Mouse (Mus musculus) stomach, embryonic 16.5 days (tissue): ENCODE results near the gene Etl4. TPM values are rescaled to one million over a fixed set of nuclear protein-coding genes. Genes with fewer than 3 reads are reported as not detected.
A peak's percentile ranks its signal among the peaks of the same experiment; 100 is the strongest.

Source experiments
- ATAC-seq: fragments of 200-750 bp; cut with Nextera tagmentation; 2 replicates; pipeline ENCODE4 v1.8.0; 2017; ENCODE audit warnings: moderate number of reproducible peaks, moderate TSS enrichment; ENCODE audit not compliant: insufficient read depth, low FRiP score
- H3K27ac ChIP-seq: fragments of 300-500 bp; sonication (generic); 2 replicates; pipeline ENCODE4 v1.5.1; 2014; ENCODE audit warnings: low read length
- H3K27me3 ChIP-seq: fragments of 300-500 bp; sonication (generic); 2 replicates; pipeline ENCODE4 v1.6.1; 2014; ENCODE audit warnings: low read length, control low read depth, mixed read lengths; ENCODE audit not compliant: control insufficient read depth, insufficient read depth
- H3K36me3 ChIP-seq: fragments of 300-500 bp; sonication (generic); 2 replicates; pipeline ENCODE4 v1.6.1; 2014; ENCODE audit warnings: low read length; ENCODE audit not compliant: control insufficient read depth, insufficient read depth
- H3K4me1 ChIP-seq: fragments of 300-500 bp; sonication (generic); 2 replicates; pipeline ENCODE4 v1.6.1; 2014; ENCODE audit warnings: low read length, control low read depth, mixed read lengths; ENCODE audit not compliant: control insufficient read depth, insufficient read depth
- H3K4me2 ChIP-seq: fragments of 300-500 bp; sonication (generic); 2 replicates; pipeline ENCODE4 v1.6.1; 2014; ENCODE audit warnings: low read depth, low read length, mixed read lengths
- H3K4me3 ChIP-seq: fragments of 300-500 bp; sonication (generic); replicated peaks from 2 replicates; pipeline ENCODE4 v1.5.1; 2014; ENCODE audit warnings: mild to moderate bottlenecking, low read length
- H3K9ac ChIP-seq: fragments of 300-500 bp; sonication (generic); 2 replicates; pipeline ENCODE4 v1.6.1; 2014; ENCODE audit warnings: low read length
- H3K9me3 ChIP-seq: fragments of 300-500 bp; sonication (generic); replicated peaks from 2 replicates; pipeline ENCODE4 v1.6.1; 2016; ENCODE audit warnings: low read length, control low read depth; ENCODE audit not compliant: control insufficient read depth
- WGBS: fragments of 180-500 bp; shearing (Covaris S2); extraction: QIAGEN DNeasy Blood & Tissue Kit; methylation state at CpG from one replicate; pipeline ENCODE4 v1.1.7; 2014; 5-methylcytosine and 5-hydroxymethylcytosine counted together
- polyA plus RNA-seq: library from polyadenylated mRNA; unstranded; fragments of >200 nt; fragmentation: Nextera tagmentation; extraction: Ambion mirVana; gene quantifications from 2 replicates; pipeline ENCODE4 v1.2.1, GENCODE M21; 2015

Gene Etl4
- polyA plus RNA-seq, 1 experiment from 2014 or later: 37.3 TPM

DNA sequence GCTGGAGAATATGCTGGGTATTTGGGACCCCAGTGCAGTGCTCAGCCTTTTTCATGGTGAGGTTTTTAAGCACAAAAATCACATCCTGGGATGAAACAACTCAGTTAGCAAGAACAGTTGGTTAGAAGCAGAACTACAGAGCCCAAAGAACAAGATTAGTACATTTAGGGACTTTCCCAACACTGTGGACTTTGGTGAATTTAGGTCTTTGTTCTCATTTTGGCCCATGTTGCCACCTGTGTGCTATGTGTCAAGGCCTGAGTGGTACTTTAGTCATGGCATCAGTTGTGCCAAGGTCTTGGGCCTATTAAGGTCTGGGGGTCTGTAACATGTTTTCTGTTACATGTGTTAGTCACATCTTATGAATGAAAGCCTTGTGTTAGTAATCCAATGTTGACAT lies 679.1 kb downstream of the Etl4 start:
- Histone ChIP-seq H3K4me3 (no peak overlapping the region), H3K36me3 (no peaks in the 10 kb centered on the region), H3K4me1 (peaks cover 2% of the 10 kb centered on the region), H3K27ac (no peak overlapping the region), H3K9ac (no peak overlapping the region), H3K4me2 (no peak overlapping the region), H3K27me3 (no peaks in the 10 kb centered on the region), H3K9me3 (no peaks in the 10 kb centered on the region)
- ATAC-seq: no peak

DNA sequence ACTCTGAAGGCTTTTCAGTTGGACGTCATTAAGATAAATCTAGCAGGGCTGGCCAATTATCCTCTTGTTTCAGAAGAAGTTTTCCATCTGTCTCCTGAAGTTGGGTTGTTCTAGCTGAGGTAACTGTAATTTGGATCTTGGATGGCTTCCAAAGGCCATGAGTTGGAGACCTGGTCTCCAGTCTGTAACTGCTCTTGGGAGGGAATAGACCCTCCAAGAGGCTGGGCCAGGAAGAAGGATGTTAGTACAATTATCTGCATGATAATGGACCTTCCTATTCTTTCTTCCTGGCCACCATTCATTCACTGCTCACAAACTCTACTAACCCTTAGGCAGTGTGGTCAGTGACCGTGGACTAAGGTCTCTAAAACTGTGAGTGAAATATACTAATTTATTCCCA lies 684.5 kb downstream of the Etl4 start:
- ATAC-seq: no peak
- Histone ChIP-seq H3K4me2 (no peak overlapping the region), H3K27ac (no peak overlapping the region), H3K36me3 (no peaks in the 10 kb centered on the region), H3K4me1 (peaks cover 14% of the 10 kb centered on the region), H3K4me3 (no peak overlapping the region), H3K9ac (no peak overlapping the region), H3K9me3 (no peaks in the 10 kb centered on the region), H3K27me3 (no peaks in the 10 kb centered on the region)
- 51% methylated on average over 2 of the region's 2 CpGs for WGBS

DNA sequence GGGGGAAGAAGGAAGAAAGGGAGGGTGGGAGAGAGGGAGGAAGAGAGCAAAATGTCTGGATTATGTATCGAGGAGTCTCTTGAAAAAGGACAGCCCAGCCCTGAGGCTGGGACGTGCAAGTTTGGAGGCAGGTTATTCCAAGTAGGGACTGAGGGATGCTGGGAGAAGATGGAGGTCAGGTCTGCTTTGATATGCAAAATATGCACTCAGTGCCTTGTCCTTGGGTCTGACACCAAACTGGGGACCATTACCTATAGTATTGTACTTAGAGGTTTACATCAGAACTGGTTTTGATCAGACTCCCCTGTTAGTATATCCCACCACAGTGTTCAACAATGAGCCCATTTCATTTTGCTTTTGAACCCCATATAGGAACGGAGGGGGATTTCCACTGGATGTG lies 685.4 kb downstream of the Etl4 start:
- H3K27me3 ChIP-seq: no peaks in the 10 kb centered on the region
- no peaks in the 10 kb centered on the region for H3K9me3 ChIP-seq
- H3K9ac ChIP-seq: no peak overlapping the region
- 73% methylated on average over 3 of the region's 3 CpGs for WGBS
- no peak overlapping the region for H3K4me3 ChIP-seq
- no peak overlapping the region for H3K27ac ChIP-seq
- H3K4me1 ChIP-seq: peaks cover 14% of the 10 kb centered on the region
- no peak overlapping the region for H3K4me2 ChIP-seq
- no peak for ATAC-seq
- H3K36me3 ChIP-seq: no peaks in the 10 kb centered on the region

DNA sequence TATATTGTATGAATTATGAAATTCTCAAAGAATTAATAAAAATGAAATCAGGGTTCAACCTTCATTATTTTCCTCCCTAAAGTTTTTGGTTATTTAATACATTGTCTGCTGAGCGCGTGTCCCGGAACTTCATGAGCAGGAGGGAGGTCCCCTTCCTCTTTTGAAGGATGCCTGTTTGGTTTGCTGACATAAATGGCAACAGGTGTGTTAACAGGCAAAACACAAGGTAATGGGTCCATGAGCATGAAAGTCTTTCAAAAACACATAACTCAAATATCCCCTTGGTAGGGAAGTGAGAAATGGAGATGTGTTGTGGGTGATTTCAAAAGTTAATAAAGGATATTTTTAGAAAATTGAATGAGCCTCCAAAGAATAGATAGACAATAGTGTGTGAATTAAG lies 687.0 kb downstream of the Etl4 start:
- Histone ChIP-seq H3K27me3 (no peaks in the 10 kb centered on the region), H3K4me2 (no peak overlapping the region), H3K27ac (peak overlapping the region; percentile 53), H3K36me3 (no peaks in the 10 kb centered on the region), H3K9me3 (no peaks in the 10 kb centered on the region), H3K9ac (no peak overlapping the region), H3K4me3 (no peak overlapping the region), H3K4me1 (peaks cover 17% of the 10 kb centered on the region)
- no peak for ATAC-seq
- WGBS: 89% methylated on average over 3 of the region's 3 CpGs

DNA sequence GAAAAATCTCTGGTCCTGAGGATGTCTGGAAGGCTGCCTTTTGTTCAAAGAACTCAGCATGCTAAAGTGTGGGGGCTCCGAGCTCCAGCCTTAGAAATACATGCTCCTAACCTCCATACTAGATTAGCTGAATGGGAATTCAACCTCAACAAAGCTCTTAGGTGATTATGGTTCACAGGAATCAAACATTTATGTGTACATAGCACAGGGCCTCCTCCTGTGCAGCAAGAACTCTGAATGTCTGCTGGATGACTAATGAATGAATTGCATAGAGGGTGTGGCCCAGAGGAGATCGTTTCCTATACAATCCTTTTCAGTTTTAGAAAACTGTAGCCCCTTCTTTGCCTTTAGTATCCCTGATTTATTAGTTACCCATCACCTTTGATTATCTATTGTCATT lies 687.6 kb downstream of the Etl4 start:
- Histone ChIP-seq H3K27me3 (no peaks in the 10 kb centered on the region), H3K36me3 (no peaks in the 10 kb centered on the region), H3K4me1 (peaks cover 17% of the 10 kb centered on the region), H3K4me3 (no peak overlapping the region), H3K9ac (no peak overlapping the region), H3K4me2 (no peak overlapping the region), H3K9me3 (no peaks in the 10 kb centered on the region), H3K27ac (peak overlapping the region; percentile 53; the same call in 1 of the 2 replicates)
- WGBS: 35% methylated on average over 2 of the region's 2 CpGs
- peak; percentile 81 for ATAC-seq

DNA sequence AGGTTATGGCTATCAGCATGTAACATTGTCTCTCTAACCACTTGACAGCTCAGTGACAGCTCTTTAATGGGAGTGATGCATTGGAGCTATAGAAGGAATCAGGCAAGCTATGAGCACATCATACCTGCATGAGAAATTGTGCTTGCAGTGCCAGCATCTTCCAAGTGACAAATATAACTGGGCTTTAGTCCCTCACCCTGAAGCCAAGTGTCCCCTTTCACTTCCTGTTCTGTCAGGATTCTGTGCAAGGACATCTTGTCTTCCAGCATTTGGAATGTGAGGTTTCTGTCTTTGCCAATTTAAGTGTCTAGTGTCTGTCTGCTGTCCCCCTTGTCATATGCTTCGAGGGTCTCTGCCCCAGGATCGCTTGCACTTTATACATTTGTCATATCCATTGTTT lies 693.1 kb downstream of the Etl4 start:
- no peak overlapping the region for H3K4me3 ChIP-seq
- WGBS: 78% methylated on average over 2 of the region's 2 CpGs
- H3K4me1 ChIP-seq: peaks cover 6% of the 10 kb centered on the region; the same call in 1 of the 2 replicates
- H3K27me3 ChIP-seq: no peaks in the 10 kb centered on the region
- no peak overlapping the region for H3K9ac ChIP-seq
- no peak overlapping the region for H3K4me2 ChIP-seq
- no peak for ATAC-seq
- H3K27ac ChIP-seq: no peak overlapping the region
- H3K9me3 ChIP-seq: no peaks in the 10 kb centered on the region
- no peaks in the 10 kb centered on the region for H3K36me3 ChIP-seq

DNA sequence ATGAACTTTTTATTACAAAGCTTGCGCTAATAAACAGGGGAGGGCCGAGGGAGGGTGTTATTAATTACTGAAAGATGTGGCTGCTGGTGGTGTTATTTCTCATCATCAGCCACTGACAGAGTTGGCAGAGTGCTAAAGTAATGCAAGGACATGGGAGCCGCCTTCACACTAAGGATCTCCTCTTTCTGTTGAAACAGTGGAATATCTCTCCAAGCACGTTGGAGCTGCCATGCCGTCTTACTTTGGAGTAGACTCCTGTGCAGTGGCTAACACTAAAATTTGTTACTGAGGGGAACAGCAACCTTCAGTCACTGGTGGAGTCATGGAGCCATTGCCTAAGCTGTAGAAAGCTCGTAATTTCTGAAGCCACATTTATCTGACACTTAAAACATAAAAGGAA lies 694.0 kb downstream of the Etl4 start:
- Histone ChIP-seq H3K4me1 (peaks cover 3% of the 10 kb centered on the region; the same call in 1 of the 2 replicates), H3K36me3 (no peaks in the 10 kb centered on the region), H3K4me3 (no peak overlapping the region), H3K4me2 (no peak overlapping the region), H3K9me3 (no peaks in the 10 kb centered on the region), H3K27me3 (no peaks in the 10 kb centered on the region), H3K9ac (no peak overlapping the region), H3K27ac (no peak overlapping the region)
- ATAC-seq: no peak
- 75% methylated on average over 6 of the region's 6 CpGs for WGBS

DNA sequence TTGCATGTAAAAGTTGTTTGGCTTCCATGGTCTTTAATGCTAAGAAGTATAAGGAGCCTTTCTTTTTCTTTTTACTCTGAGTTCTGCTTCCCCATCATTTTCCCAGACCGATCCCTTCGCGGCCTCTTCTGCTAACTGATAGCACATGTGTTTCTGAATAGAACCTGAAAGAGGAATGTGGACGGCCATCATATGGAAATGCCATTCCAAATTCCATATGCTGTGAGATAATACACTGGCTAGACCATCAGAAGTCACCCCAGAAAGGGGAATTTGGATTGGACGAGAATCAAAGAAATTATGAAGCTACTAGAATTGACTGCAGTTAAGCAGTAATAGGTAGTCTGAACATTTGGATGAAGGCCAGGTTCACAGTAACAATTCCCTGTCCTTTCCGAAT lies 694.4 kb downstream of the Etl4 start:
- Histone ChIP-seq H3K4me2 (no peak overlapping the region), H3K36me3 (no peaks in the 10 kb centered on the region), H3K4me3 (no peak overlapping the region), H3K4me1 (peaks cover 3% of the 10 kb centered on the region; the same call in 1 of the 2 replicates), H3K9me3 (no peaks in the 10 kb centered on the region), H3K27ac (no peak overlapping the region), H3K27me3 (no peaks in the 10 kb centered on the region), H3K9ac (no peak overlapping the region)
- WGBS: 77% methylated on average over 6 of the region's 6 CpGs
- no peak for ATAC-seq

DNA sequence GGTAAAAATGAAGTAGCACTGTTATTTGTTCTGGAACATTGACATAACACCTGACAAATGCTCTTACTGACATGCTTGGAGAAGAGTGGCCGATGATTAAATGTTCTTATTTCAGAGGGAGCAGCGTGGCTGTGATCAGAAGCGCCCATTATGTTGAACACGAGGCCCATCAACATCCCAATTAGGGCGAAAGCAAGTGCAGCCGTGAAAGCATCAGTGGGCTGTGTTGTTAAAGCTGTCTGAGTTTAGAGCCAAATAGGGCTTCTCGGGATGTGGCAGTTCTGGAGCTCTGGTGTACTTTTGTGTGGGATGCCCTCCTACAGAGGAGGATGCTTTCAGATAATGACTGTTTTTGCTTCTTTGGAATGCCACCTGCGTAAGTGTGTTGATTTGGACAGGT lies 699.6 kb downstream of the Etl4 start:
- Histone ChIP-seq H3K4me3 (no peak overlapping the region), H3K4me1 (no peaks in the 10 kb centered on the region), H3K27me3 (no peaks in the 10 kb centered on the region), H3K27ac (no peak overlapping the region), H3K4me2 (no peak overlapping the region), H3K9ac (no peak overlapping the region), H3K9me3 (no peaks in the 10 kb centered on the region), H3K36me3 (no peaks in the 10 kb centered on the region)
- 74% methylated on average over 8 of the region's 8 CpGs for WGBS
- ATAC-seq: no peak

DNA sequence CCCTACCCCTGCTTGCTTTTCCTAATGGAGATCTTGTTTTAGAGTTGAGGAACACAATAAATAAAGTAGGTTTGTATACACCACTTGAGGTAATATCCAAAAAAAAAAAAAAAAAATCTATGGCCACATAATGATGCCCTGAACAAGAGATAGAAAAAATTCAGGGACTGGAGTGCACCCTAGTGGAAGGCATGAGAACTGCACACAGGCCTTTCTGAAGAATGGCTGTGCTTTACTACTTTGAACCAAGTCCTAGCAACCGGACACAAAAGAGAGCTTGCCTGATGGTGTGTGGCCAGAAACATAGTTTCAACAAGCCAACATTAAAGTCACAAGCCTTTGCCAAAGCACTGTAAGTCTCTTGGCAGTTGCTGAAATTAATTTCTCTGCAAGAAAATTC lies 706.4 kb downstream of the Etl4 start:
- H3K4me3 ChIP-seq: no peak overlapping the region
- no peak overlapping the region for H3K9ac ChIP-seq
- H3K4me2 ChIP-seq: no peak overlapping the region
- no peak for ATAC-seq
- H3K36me3 ChIP-seq: no peaks in the 10 kb centered on the region
- no peaks in the 10 kb centered on the region for H3K27me3 ChIP-seq
- no peaks in the 10 kb centered on the region for H3K9me3 ChIP-seq
- H3K4me1 ChIP-seq: no peaks in the 10 kb centered on the region
- no peak overlapping the region for H3K27ac ChIP-seq
- 89% methylated on average over 1 of the region's 1 CpGs for WGBS
